Comparison of ENCODE assay signal across 8 mouse cellular contexts in genomic region chr9:59655958-59656634, GRCm38 (mm10). TPM values are rescaled to one million over a fixed set of nuclear protein-coding genes. Genes with fewer than 3 reads are reported as not detected.
A peak's percentile ranks its signal among the peaks of the same experiment; 100 is the strongest.
DNase-seq lines count a peak whose midpoint lies in the region; ATAC-seq and TF ChIP-seq lines count a peak whose summit lies in the region.

TSS of gene Pkm (plus strand) at chr9:59656368.

- TF ChIP-seq CTCF in CH12.LX (conservative IDR thresholded peaks at IDR 0.05 in 1 of 2, IDR thresholded peaks at IDR 0.05 in 1 of 2; ENCODE audit: low read depth in 2 of 2, low read length in 2 of 2), result peak in 1 of 2 experiments; percentile 35; a peak in 2 of 4 replicates

- no peaks in the 10 kb centered on the region for H3K9me3 ChIP-seq in CH12.LX (replicated peaks; ENCODE audit: low read length)
- no peaks in the 10 kb centered on the region for H3K9me3 ChIP-seq in forebrain, embryonic 11.5 days (ENCODE audit: control insufficient read depth, low read length)
- no peaks in the 10 kb centered on the region for H3K9me3 ChIP-seq in heart, embryonic 16.5 days (replicated peaks; ENCODE audit: control insufficient read depth, low read length)
- no peaks in the 10 kb centered on the region for H3K9me3 ChIP-seq in liver, embryonic 15.5 days (replicated peaks)
- H3K9me3 ChIP-seq in neural tube, embryonic 12.5 days, result no peaks in the 10 kb centered on the region

- peak within 1 kb of the TSS; percentile 83 for H3K9ac ChIP-seq in CH12.LX (ENCODE audit: insufficient read depth, low read depth)
- H3K9ac ChIP-seq in forebrain, embryonic 11.5 days (ENCODE audit: low read length), result peak within 1 kb of the TSS; percentile 97
- peak within 1 kb of the TSS; percentile 95 for H3K9ac ChIP-seq in heart, embryonic 16.5 days (ENCODE audit: low read length)
- peak within 1 kb of the TSS; percentile 52; the same call in 1 of the 2 replicates for H3K9ac ChIP-seq in liver, embryonic 15.5 days
- peak within 1 kb of the TSS; percentile 72 for H3K9ac ChIP-seq in neural tube, embryonic 12.5 days

- H3K4me3 ChIP-seq in CH12.LX (replicated peaks in 1 of 3; ENCODE audit: low read depth in 2 of 3, low read length in 2 of 3, poor library complexity in 1 of 3), result peak within 1 kb of the TSS; percentile 81 to 98 (median 88)
- H3K4me3 ChIP-seq in forebrain, embryonic 11.5 days (ENCODE audit: low read depth, low read length), result peak within 1 kb of the TSS; percentile 84
- peak within 1 kb of the TSS; percentile 87 for H3K4me3 ChIP-seq in heart, embryonic 16.5 days (ENCODE audit: low read length)
- H3K4me3 ChIP-seq in liver, embryonic 15.5 days (replicated peaks), result peak within 1 kb of the TSS; percentile 65
- peak within 1 kb of the TSS; percentile 67 for H3K4me3 ChIP-seq in neural tube, embryonic 12.5 days

- H3K27ac ChIP-seq in CH12.LX (ENCODE audit: insufficient read depth, low read depth), result peak within 1 kb of the TSS; percentile 82
- H3K27ac ChIP-seq in forebrain, embryonic 11.5 days (ENCODE audit: low read depth, low read length), result peak within 1 kb of the TSS; percentile 98
- H3K27ac ChIP-seq in heart, embryonic 16.5 days (ENCODE audit: low read length), result peak within 1 kb of the TSS; percentile 99
- peak within 1 kb of the TSS; percentile 77 for H3K27ac ChIP-seq in liver, embryonic 15.5 days (replicated peaks)
- H3K27ac ChIP-seq in neural tube, embryonic 12.5 days, result peak within 1 kb of the TSS; percentile 76

- no peak for TF ChIP-seq EP300 in CH12.LX (IDR thresholded peaks at IDR 0.05; ENCODE audit: low read length)

- ATAC-seq in forebrain, embryonic 11.5 days (replicated peaks; ENCODE audit: low FRiP score), result peak; percentile 91
- peak; percentile 92 for ATAC-seq in heart, embryonic 16.5 days (replicated peaks; ENCODE audit: extremely low read depth, insufficient read depth, low FRiP score)
- peak; percentile 83 for ATAC-seq in liver, embryonic 15.5 days (ENCODE audit: insufficient read depth)
- peak; percentile 91 for ATAC-seq in neural tube, embryonic 12.5 days (ENCODE audit: low FRiP score, low read depth)

- dilution Hi-C loops in CH12.LX (cut with MboI; ENCODE audit: extremely low pct_ligation_motif_present, extremely low pct_unique_long_range_greater_than_20kb, low sequenced_read_pairs), result no loop called here

- H3K4me1 ChIP-seq in CH12.LX (ENCODE audit: control insufficient read depth in 1 of 2, insufficient read depth in 2 of 2), result peaks cover 3 to 34% of the 10 kb centered on the region in 2 experiments; a peak in 3 of 4 replicates
- peaks cover 11% of the 10 kb centered on the region; the same call in 1 of the 2 replicates for H3K4me1 ChIP-seq in forebrain, embryonic 11.5 days (replicated peaks; ENCODE audit: control insufficient read depth, insufficient read depth, low read length)
- H3K4me1 ChIP-seq in heart, embryonic 16.5 days (ENCODE audit: control insufficient read depth, insufficient read depth, low read length), result peaks cover 30% of the 10 kb centered on the region
- peaks cover 50% of the 10 kb centered on the region for H3K4me1 ChIP-seq in liver, embryonic 15.5 days (replicated peaks)
- peaks cover 31% of the 10 kb centered on the region for H3K4me1 ChIP-seq in neural tube, embryonic 12.5 days

- DNase-seq in CH12.LX (ENCODE audit: extremely low read depth), result peak; percentile 99
- peak; percentile 82 for DNase-seq in c-Kit-positive CD71-positive TER-119-negative erythroid progenitor cells, embryonic 14.5 days (ENCODE audit: low read depth)
- DNase-seq in forebrain, embryonic 11.5 days (ENCODE audit: low spot score), result peak; percentile 97
- peak; percentile 96 to 98 for DNase-seq in kidney, postnatal 36 days
- DNase-seq in telencephalon, adult 2 months (ENCODE audit: low read depth, low spot score), result peak; percentile 100

- peak within 1 kb of the TSS; percentile 96; the same call in 1 of the 2 replicates for H3K4me2 ChIP-seq in CH12.LX (ENCODE audit: insufficient read depth, low read depth, poor library complexity, severe bottlenecking)
- peak within 1 kb of the TSS; percentile 53 for H3K4me2 ChIP-seq in forebrain, embryonic 11.5 days (ENCODE audit: low read depth, low read length, severe bottlenecking)
- peak within 1 kb of the TSS; percentile 62 for H3K4me2 ChIP-seq in heart, embryonic 16.5 days (ENCODE audit: low read depth, low read length)
- peak within 1 kb of the TSS; percentile 83 for H3K4me2 ChIP-seq in liver, embryonic 15.5 days
- H3K4me2 ChIP-seq in neural tube, embryonic 12.5 days (replicated peaks), result peak within 1 kb of the TSS; percentile 80

- H3K36me3 ChIP-seq in CH12.LX (replicated peaks in 1 of 2; ENCODE audit: control insufficient read depth in 1 of 2, insufficient read depth in 1 of 2, low read length in 1 of 2), result peaks cover 4 to 21% of the 10 kb centered on the region in 2 experiments
- no peaks in the 10 kb centered on the region for H3K36me3 ChIP-seq in forebrain, embryonic 11.5 days (ENCODE audit: control insufficient read depth, insufficient read depth, low read length)
- H3K36me3 ChIP-seq in heart, embryonic 16.5 days (ENCODE audit: control insufficient read depth, insufficient read depth), result no peaks in the 10 kb centered on the region; the same call in 1 of the 2 replicates
- no peaks in the 10 kb centered on the region for H3K36me3 ChIP-seq in liver, embryonic 15.5 days (replicated peaks)
- peaks cover 15% of the 10 kb centered on the region for H3K36me3 ChIP-seq in neural tube, embryonic 12.5 days

- peaks cover 43% of the 10 kb centered on the region for H3K79me2 ChIP-seq in CH12.LX (replicated peaks; ENCODE audit: control insufficient read depth, extremely low read depth, insufficient read depth, poor library complexity, severe bottlenecking)

- in situ Hi-C loops in CH12.LX (cut with MboI; ENCODE audit: low pct_ligation_motif_present, low pct_unique_long_range_greater_than_20kb, low sequenced_read_pairs), result no loop called here

- peak; percentile 97 for TF ChIP-seq POLR2A in CH12.LX (IDR thresholded peaks at IDR 0.05; ENCODE audit: low read depth, low read length)

- under 1% methylated on average over 46 of the region's 46 CpGs for WGBS in forebrain, embryonic 11.5 days
- WGBS in heart, embryonic 16.5 days, result under 1% methylated on average over 46 of the region's 46 CpGs
- under 1% methylated on average over 46 of the region's 46 CpGs for WGBS in liver, embryonic 15.5 days (ENCODE audit: insufficient replicate concordance)
- under 1% methylated on average over 46 of the region's 46 CpGs for WGBS in neural tube, embryonic 12.5 days

- no peaks in the 10 kb centered on the region for H3K27me3 ChIP-seq in CH12.LX (replicated peaks)
- no peaks in the 10 kb centered on the region for H3K27me3 ChIP-seq in forebrain, embryonic 11.5 days (ENCODE audit: control insufficient read depth, insufficient read depth, low read length)
- H3K27me3 ChIP-seq in heart, embryonic 16.5 days (ENCODE audit: control insufficient read depth, insufficient read depth, low read length), result no peaks in the 10 kb centered on the region
- peaks cover 81% of the 10 kb centered on the region for H3K27me3 ChIP-seq in liver, embryonic 15.5 days
- H3K27me3 ChIP-seq in neural tube, embryonic 12.5 days (replicated peaks), result no peaks in the 10 kb centered on the region

- peak; percentile 24 for TF ChIP-seq RAD21 in CH12.LX (IDR thresholded peaks at IDR 0.05; ENCODE audit: low read depth, low read length)

TF ChIP-seq in CH12.LX, 34 proteins besides CTCF, POLR2A, EP300 and RAD21 (continues in another document):
- no peak for TF ChIP-seq SMC3 (IDR thresholded peaks at IDR 0.05; ENCODE audit: low read depth, low read length)
- TF ChIP-seq ELF1 (IDR thresholded peaks at IDR 0.05; ENCODE audit: low read depth, low read length), result peak; percentile 78
- TF ChIP-seq ETS1 (conservative IDR thresholded peaks at IDR 0.05; ENCODE audit: low read depth, low read length), result no peak
- peak; percentile 69 for TF ChIP-seq MYC (IDR thresholded peaks at IDR 0.05; ENCODE audit: low read depth, low read length)
- no peak for TF ChIP-seq JUND (conservative IDR thresholded peaks at IDR 0.05; ENCODE audit: low read depth, low read length)
- peak; percentile 85 for TF ChIP-seq MEF2A (IDR thresholded peaks at IDR 0.05; ENCODE audit: borderline replicate concordance, low read depth, low read length)
- no peak for TF ChIP-seq RCOR1 (conservative IDR thresholded peaks at IDR 0.05; ENCODE audit: low read depth, low read length)
- no peak for TF ChIP-seq CHD1 (IDR thresholded peaks at IDR 0.05; ENCODE audit: low read depth, low read length)
- TF ChIP-seq E2F4 (IDR thresholded peaks at IDR 0.05; ENCODE audit: insufficient replicate concordance, low read depth, low read length), result 0 out of 2 replicates have a peak, but pooled peaks have one; percentile 41
- no peak for TF ChIP-seq ZKSCAN1 (IDR thresholded peaks at IDR 0.05; ENCODE audit: borderline replicate concordance, low read depth, low read length)
- no peak for TF ChIP-seq MAX (IDR thresholded peaks at IDR 0.05; ENCODE audit: low read length)
- peak; percentile 98 for TF ChIP-seq TCF12 (IDR thresholded peaks at IDR 0.05; ENCODE audit: low read depth, low read length)
- no peak for TF ChIP-seq ZC3H11A (IDR thresholded peaks at IDR 0.05; ENCODE audit: low read depth, low read length)
- peak; percentile 69 for TF ChIP-seq HCFC1 (IDR thresholded peaks at IDR 0.05; ENCODE audit: low read depth, low read length)
- TF ChIP-seq POLR2AphosphoS2 (IDR thresholded peaks at IDR 0.05; ENCODE audit: low read depth, low read length), result peak; percentile 98
- TF ChIP-seq CHD2 (IDR thresholded peaks at IDR 0.05; ENCODE audit: low read length), result peak; percentile 89
- TF ChIP-seq USF1 (IDR thresholded peaks at IDR 0.05; ENCODE audit: low read depth, low read length), result no peak
- no peak for TF ChIP-seq JUN (IDR thresholded peaks at IDR 0.05; ENCODE audit: insufficient read depth, low read depth, low read length)
- no peak; the same call in 1 of the 2 replicates for TF ChIP-seq SIN3A (IDR thresholded peaks at IDR 0.05; ENCODE audit: low read length)
- TF ChIP-seq GABPA (IDR thresholded peaks at IDR 0.05; ENCODE audit: insufficient replicate concordance, low read depth, low read length), result no peak
- peak; percentile 74 for TF ChIP-seq MAZ (IDR thresholded peaks at IDR 0.05; ENCODE audit: low read depth, low read length)
- no peak for TF ChIP-seq USF2 (conservative IDR thresholded peaks at IDR 0.05; ENCODE audit: low read depth, low read length)
- peak; percentile 67; the same call in 1 of the 2 replicates for TF ChIP-seq IRF4 (IDR thresholded peaks at IDR 0.05; ENCODE audit: low read depth, low read length)

RNA-seq across cellular contexts. Expression of gene Pkm, which starts in this region (rescaled TPM):
- 1,563 and 2,304 TPM in 2 replicates for total RNA-seq in CH12.LX (2012; rRNA removed)
- total RNA-seq in CH12.LX (2014; rRNA removed), result 2,562 and 2,828 TPM in 2 replicates
- 1,827 and 1,949 TPM in 2 replicates for polyA plus RNA-seq in CH12.LX (2012; ENCODE audit: insufficient read length, low read depth)
- polyA plus RNA-seq in forebrain, embryonic 11.5 days (2014; fragmentation: Nextera tagmentation; extraction: Ambion mirVana), result 2,195 and 2,371 TPM in 2 replicates
- polyA plus RNA-seq in heart, embryonic 16.5 days (2015; fragmentation: Nextera tagmentation; extraction: Ambion mirVana), result 1,977 and 2,080 TPM in 2 replicates
- 163 and 164 TPM in 2 replicates for polyA plus RNA-seq in liver, embryonic 15.5 days (2015; fragmentation: Nextera tagmentation; extraction: Ambion mirVana)
- 1,532 and 1,641 TPM in 2 replicates for polyA plus RNA-seq in neural tube, embryonic 12.5 days (2016; fragmentation: Nextera tagmentation; extraction: Ambion mirVana)

Comparison
In these comparisons a context has a peak if more than half of its experiments do, and no peak if none do; other contexts are left out.
1. Peak in every context shown above with its lines: DNase-seq, ATAC-seq, H3K4me3 ChIP-seq and H3K27ac ChIP-seq.